Mouse (Mus musculus) bone marrow macrophage, adult 2 months (primary cell): Measurements from ENCODE around the gene Zc3h14. TPM values are rescaled to one million over a fixed set of nuclear protein-coding genes. Genes with fewer than 3 reads are reported as not detected.

Experiments used
- H3K27ac ChIP-seq: 2 replicates; pipeline ENCODE4 v1.5.1; 2012; ENCODE audit warnings: low read depth, low read length; ENCODE audit not compliant: insufficient read depth
- H3K4me1 ChIP-seq: 2 replicates; pipeline ENCODE4 v1.6.1; 2012; ENCODE audit warnings: low read length; ENCODE audit not compliant: control insufficient read depth, insufficient read depth
- H3K4me3 ChIP-seq: 2 replicates; pipeline ENCODE4 v1.5.1; 2012; ENCODE audit warnings: mild to moderate bottlenecking, low read length, moderate library complexity; ENCODE audit not compliant: insufficient read depth
- CTCF ChIP-seq: IDR thresholded peaks from 2 replicates; pipeline ENCODE4 v1.5.1; 2012; ENCODE audit warnings: low read depth, mild to moderate bottlenecking, low read length, moderate library complexity
- POLR2A ChIP-seq: IDR thresholded peaks from 2 replicates; pipeline ENCODE4 v1.6.1; 2012; ENCODE audit warnings: mild to moderate bottlenecking, low read depth, low read length, borderline replicate concordance
- polyA plus RNA-seq: library from polyadenylated mRNA; stranded (reverse); fragments of >200 nt; gene quantifications from 2 replicates; pipeline ENCODE4 v1.2.4, GENCODE M21; 2012; ENCODE audit not compliant: missing spikeins, insufficient read depth, insufficient read length

Gene Zc3h14
- polyA plus RNA-seq, 1 experiment: 59.5 TPM

DNA sequence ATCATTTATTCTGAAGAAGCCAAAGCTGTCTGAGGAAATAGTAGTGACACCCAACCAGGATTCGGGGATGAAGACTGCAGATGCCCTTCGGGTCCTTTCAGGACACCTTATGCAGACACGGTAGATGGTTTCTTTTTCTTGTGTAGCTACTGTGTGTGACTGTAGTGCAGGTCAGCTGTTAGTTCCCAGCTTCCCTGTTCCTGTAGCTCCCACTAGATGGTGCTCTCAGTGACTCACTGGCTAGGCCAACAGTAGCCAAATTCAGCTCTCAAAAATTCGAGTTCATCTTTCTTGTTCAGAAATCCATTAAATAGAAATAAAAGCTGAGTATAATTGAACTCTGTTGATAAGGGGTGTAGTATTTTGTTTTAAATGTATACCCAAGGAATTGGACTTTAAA lies 32.4 kb downstream of the Zc3h14 start:
- peaks cover 18% of the 10 kb centered on the region for H3K4me1 ChIP-seq
- no peak overlapping the region for H3K27ac ChIP-seq
- H3K4me3 ChIP-seq: no peak overlapping the region
- TF ChIP-seq POLR2A (no peak), CTCF (0 out of 2 replicates have a peak, but pooled peaks have one; percentile 13)

- H3K27ac ChIP-seq: 0 out of 2 replicates have a peak overlapping the region, but pooled peaks have one; percentile 0
- TF ChIP-seq POLR2A (no peak), CTCF (no peak)
- no peak overlapping the region for H3K4me3 ChIP-seq
- H3K4me1 ChIP-seq: peaks cover 5% of the 10 kb centered on the region
Measured at GRCm38 (mm10) chr12:98784251-98784650, 37.5 kb downstream of the Zc3h14 start.

DNA sequence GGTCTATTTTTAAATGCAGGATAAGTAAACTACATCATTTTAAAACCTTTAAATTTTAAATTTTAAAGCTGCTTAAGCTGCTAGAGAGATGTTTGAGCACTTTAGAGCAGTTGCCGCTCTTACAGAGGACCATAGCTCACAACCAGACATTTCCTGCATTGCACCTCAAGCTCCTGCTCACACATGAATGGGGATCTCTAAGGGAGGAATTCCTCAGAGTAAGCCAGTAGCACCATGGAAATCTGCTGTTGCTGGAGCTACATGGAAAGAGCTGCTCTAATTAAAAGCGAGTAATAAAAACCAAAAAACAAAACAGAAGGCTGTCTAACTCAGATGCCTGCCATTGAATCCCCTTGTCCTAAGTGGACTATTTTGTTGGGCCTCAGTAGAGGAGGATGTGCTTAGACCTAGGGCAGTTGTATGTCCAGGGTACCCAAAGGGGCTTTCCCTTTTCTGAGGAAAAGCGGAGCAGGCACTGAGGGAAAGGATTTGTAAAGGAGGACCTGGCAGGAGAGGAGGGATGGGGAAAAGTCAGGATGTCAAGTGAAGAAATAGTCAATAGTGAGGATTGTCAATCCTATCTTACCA lies 49.1 kb downstream of the Zc3h14 start:
- TF ChIP-seq POLR2A (no peak), CTCF (no peak)
- Histone ChIP-seq H3K27ac (no peak overlapping the region), H3K4me3 (no peak overlapping the region), H3K4me1 (peaks cover 3% of the 10 kb centered on the region; the same call in 1 of the 2 replicates)

DNA sequence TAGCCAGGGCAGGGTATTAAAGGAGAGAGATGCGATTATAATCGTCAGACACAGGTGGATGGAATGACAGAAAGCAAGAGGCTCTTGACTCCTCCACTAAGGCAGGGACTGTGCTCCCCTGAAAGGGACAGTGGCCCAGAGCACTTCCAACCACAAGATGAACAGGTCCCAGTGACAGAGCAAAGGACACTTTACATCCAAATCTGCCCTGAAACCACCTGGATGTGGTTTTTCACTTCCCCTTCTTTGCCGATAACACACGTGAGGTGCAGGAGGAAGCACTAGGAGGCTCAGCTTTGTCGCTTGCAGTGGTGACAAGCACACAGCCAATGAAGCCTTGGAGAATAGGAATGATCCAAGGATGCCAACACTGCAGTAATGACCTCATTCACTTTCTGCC lies 53.6 kb downstream of the Zc3h14 start:
- Histone ChIP-seq H3K27ac (no peak overlapping the region), H3K4me1 (peaks cover 3% of the 10 kb centered on the region; the same call in 1 of the 2 replicates), H3K4me3 (no peak overlapping the region)
- TF ChIP-seq POLR2A (no peak), CTCF (no peak)

DNA sequence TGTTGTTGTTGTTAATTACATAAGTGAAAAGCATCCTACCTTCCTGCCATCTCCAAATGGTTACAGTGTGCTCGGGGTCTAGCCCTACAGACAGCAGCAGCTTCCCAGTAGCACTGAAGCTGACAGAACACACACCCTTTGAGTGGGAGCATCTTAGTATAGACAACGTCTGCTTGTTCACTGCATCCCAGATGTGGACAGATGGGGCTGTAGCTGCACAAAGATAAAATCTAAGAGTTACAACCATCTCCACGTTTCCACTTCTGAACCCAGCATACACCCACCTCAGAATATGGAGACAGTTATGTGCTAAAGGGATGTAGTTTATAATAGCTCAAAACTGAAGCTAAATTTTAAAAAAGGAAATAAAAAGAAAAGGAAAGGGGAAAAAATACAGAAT lies 55.5 kb downstream of the Zc3h14 start:
- Histone ChIP-seq H3K27ac (no peak overlapping the region), H3K4me3 (no peak overlapping the region), H3K4me1 (peaks cover 3% of the 10 kb centered on the region; the same call in 1 of the 2 replicates)
- no peak for TF ChIP-seq POLR2A
- TF ChIP-seq CTCF: no peak

GRCm38 (mm10) chr12:98804078-98804748 lies 57.4 kb downstream of the Zc3h14 start:
- no peak overlapping the region for H3K27ac ChIP-seq
- TF ChIP-seq CTCF (no peak), POLR2A (no peak)
- no peak overlapping the region for H3K4me3 ChIP-seq
- H3K4me1 ChIP-seq: peaks cover 3% of the 10 kb centered on the region; the same call in 1 of the 2 replicates

- Histone ChIP-seq H3K27ac (peak overlapping the region; percentile 57), H3K4me1 (peaks cover 13% of the 10 kb centered on the region), H3K4me3 (no peak overlapping the region)
- no peak for TF ChIP-seq POLR2A
- no peak for TF ChIP-seq CTCF
Measured at GRCm38 (mm10) chr12:98820781-98821180, 74.0 kb downstream of the Zc3h14 start.

DNA sequence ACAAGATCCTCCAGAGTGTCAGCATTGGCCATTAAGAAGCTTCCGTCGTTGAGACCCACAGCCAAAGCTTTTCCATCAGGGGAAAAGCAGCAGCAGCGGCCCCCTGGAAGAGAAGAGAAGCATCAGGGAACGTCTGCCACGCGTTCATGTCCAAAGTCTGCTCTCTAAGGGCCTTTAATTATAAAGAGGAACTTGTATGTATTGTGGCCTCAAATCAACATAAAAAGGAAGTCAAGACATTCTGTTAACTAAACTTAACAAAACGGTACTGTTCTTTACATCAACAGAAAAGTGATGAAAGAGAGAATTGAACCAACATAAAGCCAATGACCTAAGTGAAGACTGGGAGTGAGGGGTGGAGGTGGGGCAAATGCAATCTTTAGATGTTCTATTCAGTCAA lies 84.4 kb downstream of the Zc3h14 start:
- H3K4me3 ChIP-seq: no peak overlapping the region
- TF ChIP-seq CTCF (no peak), POLR2A (no peak)
- no peak overlapping the region for H3K27ac ChIP-seq
- H3K4me1 ChIP-seq: peaks cover 28% of the 10 kb centered on the region

DNA sequence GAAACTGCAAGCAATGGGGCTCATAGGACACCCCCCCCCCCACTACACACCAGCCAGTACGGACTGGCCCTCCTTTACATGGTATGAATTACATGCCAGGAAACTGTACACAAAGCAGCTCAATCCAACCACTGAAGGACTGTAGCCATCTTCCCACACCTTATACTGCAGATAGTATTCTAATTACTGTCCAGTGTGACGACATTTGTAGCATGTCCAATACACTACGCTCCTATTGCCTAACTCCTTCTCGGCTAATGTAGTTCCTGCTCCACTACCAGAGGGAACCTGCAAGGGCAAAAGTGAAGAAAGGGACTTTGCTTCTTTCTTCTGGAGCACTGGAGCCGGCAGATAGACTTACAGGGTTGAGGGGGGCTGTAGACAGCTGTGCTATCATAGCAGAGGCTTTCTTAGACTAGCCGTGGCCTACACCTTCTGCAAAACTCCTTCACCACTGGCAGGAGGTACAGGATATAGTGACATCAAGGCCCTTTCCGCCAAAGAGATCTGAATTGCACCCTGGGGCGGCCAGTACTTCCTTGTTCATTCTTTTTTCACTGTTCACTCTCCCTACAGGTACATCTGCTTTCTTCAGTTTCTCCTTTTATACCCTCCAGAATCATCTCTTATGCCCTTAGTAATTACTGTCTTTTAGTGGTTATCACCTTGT lies 86.3 kb downstream of the Zc3h14 start:
- Histone ChIP-seq H3K4me1 (peaks cover 28% of the 10 kb centered on the region), H3K4me3 (no peak overlapping the region), H3K27ac (no peak overlapping the region)
- TF ChIP-seq POLR2A: no peak
- TF ChIP-seq CTCF: no peak

GRCm38 (mm10) chr12:98833901-98834300 lies 87.1 kb downstream of the Zc3h14 start:
- TF ChIP-seq POLR2A (no peak), CTCF (no peak)
- Histone ChIP-seq H3K4me1 (peaks cover 28% of the 10 kb centered on the region), H3K4me3 (no peak overlapping the region), H3K27ac (no peak overlapping the region)
